Mouse (Mus musculus) adrenal gland, postnatal 0 days (tissue): Measurements from ENCODE around the gene Fstl5. TPM values are rescaled to one million over a fixed set of nuclear protein-coding genes. Genes with fewer than 3 reads are reported as not detected.

Source experiments
- polyA plus RNA-seq: library from polyadenylated mRNA; unstranded; fragments of >200 nt; fragmentation: Nextera tagmentation; extraction: Ambion mirVana; gene quantifications from 2 replicates; pipeline ENCODE4 v1.2.1, GENCODE M21; 2015

The Fstl5 gene
- polyA plus RNA-seq = 5.9 and 7.1 TPM in 2 replicates

DNA sequence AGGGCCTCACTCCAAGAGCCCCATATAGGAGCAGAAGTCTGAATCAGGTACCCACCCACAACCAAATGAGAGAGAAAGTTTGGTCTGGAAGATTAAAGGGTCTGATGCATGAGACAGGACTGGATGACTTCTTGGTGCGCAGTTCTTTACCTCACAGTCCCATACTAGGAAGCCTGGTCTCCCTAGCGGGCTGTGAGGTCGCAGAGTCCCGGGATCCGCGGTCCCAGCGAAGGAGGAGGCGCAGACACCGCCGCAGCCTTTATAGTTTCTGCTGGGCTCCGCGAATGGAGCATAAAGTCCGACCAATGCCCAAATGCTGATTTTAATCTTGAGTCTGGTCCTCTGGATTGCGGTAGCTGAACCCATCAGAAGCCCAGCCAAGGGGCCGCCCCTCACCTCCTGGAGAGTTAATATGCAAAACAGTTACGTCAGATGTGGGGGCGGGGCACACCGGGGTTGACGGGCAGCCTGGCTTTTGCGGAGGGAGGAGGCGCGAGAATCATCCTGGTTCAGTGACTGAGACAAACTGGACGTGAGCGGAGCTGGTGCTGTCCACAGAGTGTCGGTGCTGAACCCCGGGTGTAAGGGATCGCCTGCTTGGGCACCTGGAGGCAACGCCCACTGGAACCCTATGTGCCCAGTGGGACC lies at the start of gene Fstl5:
Gene Fstl5, plus strand, starts transcription at position 211 of the 648 bp plus-strand sequence.

Other genes with a start within 250 kb of the Fstl5 start
- gene Golim4, start 117.3 kb upstream of the Fstl5 start, polyA plus RNA-seq = 35.5 and 51.4 TPM in 2 replicates